Mouse (Mus musculus) testis, adult 2 months (tissue): ENCODE measurements at regions not wholly inside any gene's neighbourhood (a gene's known extent, or its start where the extent isn't known, plus 50 kb on each side); places are given as distances from the start of the nearest gene placed in this dataset.

Experiments
- H3K27ac ChIP-seq: fragments of 200-500 bp; 2 replicates; pipeline ENCODE4 v1.5.1; 2012; ENCODE audit warnings: low read depth, low read length; ENCODE audit not compliant: control insufficient read depth, insufficient read depth
- H3K27me3 ChIP-seq: fragments of 200-500 bp; 2 replicates; pipeline ENCODE4 v1.6.1; 2012; ENCODE audit warnings: mild to moderate bottlenecking, low read length, moderate library complexity; ENCODE audit not compliant: control insufficient read depth, insufficient read depth
- H3K36me3 ChIP-seq: fragments of 200-500 bp; 2 replicates; pipeline ENCODE4 v1.6.1; 2012; ENCODE audit warnings: mild to moderate bottlenecking, low read length; ENCODE audit not compliant: control insufficient read depth, insufficient read depth
- H3K4me1 ChIP-seq: fragments of 200-500 bp; 2 replicates; pipeline ENCODE4 v1.6.1; 2012; ENCODE audit warnings: low read length; ENCODE audit not compliant: control insufficient read depth, insufficient read depth
- H3K4me3 ChIP-seq: fragments of 200-500 bp; 2 replicates; pipeline ENCODE4 v1.5.1; 2012; ENCODE audit warnings: low read depth, mild to moderate bottlenecking, low read length, moderate library complexity, mixed read lengths; ENCODE audit not compliant: control insufficient read depth
- CTCF ChIP-seq: fragments of 200-500 bp; IDR thresholded peaks from 2 replicates; pipeline ENCODE4 v1.5.1; 2012; ENCODE audit warnings: low read depth, mild to moderate bottlenecking, inconsistent platforms, low read length, moderate library complexity; ENCODE audit not compliant: control insufficient read depth, insufficient read depth, insufficient replicate concordance
- POLR2A ChIP-seq: fragments of 200-500 bp; IDR thresholded peaks from 2 replicates; pipeline ENCODE4 v1.6.1; 2012; ENCODE audit warnings: low read depth, mild to moderate bottlenecking, inconsistent platforms, low read length, moderate library complexity; ENCODE audit not compliant: control insufficient read depth

DNA sequence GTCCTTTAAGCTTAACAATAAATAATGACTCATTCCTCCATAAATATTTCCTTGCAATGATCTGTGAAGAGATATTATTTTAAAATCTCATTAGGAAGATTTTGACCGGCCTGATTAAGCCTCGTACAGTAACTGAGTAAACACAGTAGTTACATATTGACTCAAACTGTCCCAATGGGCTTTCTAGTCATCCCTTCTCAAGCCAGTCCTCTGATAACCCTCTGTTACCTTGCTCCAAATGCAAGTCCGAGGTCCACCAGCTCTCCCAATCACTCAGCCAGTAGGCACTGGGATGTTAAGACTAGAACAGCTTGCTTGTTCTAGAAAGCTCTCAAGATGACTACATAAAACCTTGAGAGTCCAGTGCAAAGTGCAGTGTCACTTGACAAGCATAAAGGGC is 160.6 kb downstream of the Pdcd6ip start:
- no peak for TF ChIP-seq CTCF
- TF ChIP-seq POLR2A: no peak
- no peak overlapping the region for H3K27ac ChIP-seq
- no peaks in the 10 kb centered on the region for H3K27me3 ChIP-seq
- H3K36me3 ChIP-seq: no peaks in the 10 kb centered on the region
- no peak overlapping the region for H3K4me3 ChIP-seq
- peaks cover 3% of the 10 kb centered on the region; the same call in 1 of the 2 replicates for H3K4me1 ChIP-seq

DNA sequence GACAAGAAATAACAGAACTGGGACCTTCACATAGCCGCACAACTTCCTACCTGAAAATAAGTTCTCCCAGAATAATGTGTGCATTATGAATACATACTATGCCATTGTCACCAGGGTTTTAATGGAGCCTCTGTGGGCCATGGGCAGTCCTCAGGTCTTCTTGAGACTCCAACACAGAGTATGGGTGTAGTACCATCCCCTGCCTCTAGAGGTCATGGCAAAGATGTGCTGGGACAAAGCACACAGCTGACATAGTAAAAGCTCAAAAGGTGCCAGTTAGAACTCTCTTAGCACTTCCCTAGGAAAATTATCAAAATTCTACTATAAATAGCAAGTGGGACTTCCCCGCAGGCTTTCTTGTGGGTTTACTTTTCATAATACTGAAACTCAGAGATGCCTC is 179.5 kb downstream of the Pdcd6ip start:
- H3K27me3 ChIP-seq: no peaks in the 10 kb centered on the region
- no peak for TF ChIP-seq POLR2A
- TF ChIP-seq CTCF: peak; percentile 30; the same call in 1 of the 2 replicates
- no peak overlapping the region for H3K27ac ChIP-seq
- no peak overlapping the region for H3K4me3 ChIP-seq
- H3K36me3 ChIP-seq: no peaks in the 10 kb centered on the region
- no peaks in the 10 kb centered on the region for H3K4me1 ChIP-seq

DNA sequence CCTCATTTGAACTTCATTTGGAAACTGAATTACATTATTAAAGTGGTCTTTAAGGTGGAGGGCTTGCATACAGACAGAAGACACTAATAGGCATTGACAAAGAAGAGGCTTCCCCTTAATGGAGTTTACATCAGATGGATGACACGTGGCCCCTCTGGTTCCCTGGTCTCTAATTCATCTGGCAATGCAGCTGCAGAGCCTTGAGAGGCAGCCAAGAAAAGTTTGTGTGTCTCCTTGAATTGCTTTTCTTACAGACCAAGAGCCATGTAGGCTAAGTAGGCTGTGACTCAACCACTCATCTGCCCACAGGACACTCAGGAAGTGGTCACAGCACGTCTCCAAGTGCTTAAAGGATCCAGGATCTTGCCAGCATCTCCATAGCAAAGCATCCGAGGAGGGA is 183.8 kb downstream of the Pdcd6ip start:
- H3K27ac ChIP-seq: no peak overlapping the region
- no peaks in the 10 kb centered on the region for H3K36me3 ChIP-seq
- no peaks in the 10 kb centered on the region for H3K27me3 ChIP-seq
- no peaks in the 10 kb centered on the region; the same call in 1 of the 2 replicates for H3K4me1 ChIP-seq
- no peak overlapping the region for H3K4me3 ChIP-seq
- TF ChIP-seq POLR2A (no peak), CTCF (no peak)

DNA sequence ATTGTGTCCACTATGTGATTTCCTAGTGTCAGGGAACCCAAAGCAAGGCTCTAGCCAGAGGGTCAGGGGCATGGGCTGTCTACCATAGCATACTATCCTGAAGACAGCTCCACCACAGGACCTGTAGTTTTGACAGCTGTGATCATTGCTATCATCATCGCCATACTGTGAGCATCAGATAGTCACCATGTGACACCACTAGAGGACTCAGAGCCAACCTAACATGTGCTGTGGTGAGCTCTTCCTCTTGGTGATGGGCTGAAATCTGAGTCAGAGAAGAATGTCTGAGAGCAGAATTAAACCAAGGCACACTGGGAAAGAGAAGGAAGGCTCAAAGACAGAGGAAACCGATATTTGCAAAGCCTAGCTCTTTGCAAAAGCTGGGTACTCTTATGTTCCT is 184.9 kb downstream of the Pdcd6ip start:
- TF ChIP-seq CTCF: no peak
- no peak for TF ChIP-seq POLR2A
- H3K4me1 ChIP-seq: no peaks in the 10 kb centered on the region; the same call in 1 of the 2 replicates

DNA sequence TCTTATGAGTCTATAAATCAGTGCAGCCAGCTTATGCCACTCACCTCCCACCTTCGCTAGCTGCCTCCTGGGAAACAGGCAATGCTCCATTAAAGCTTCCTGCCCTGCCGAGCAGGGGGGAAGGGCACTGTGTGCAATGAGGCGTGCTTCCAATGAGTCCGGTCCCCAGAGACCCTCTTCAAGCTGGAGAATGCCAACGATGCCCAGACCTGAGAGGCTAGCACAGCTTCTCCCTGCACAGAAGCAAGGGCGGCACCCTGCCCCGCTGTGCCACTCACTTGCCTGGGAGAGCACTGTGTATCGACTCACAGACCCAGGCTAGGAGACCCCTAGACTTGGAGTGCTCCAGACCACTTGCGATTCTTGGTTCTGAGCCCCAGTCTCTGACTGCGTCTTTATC is 188.3 kb downstream of the Pdcd6ip start:
- H3K36me3 ChIP-seq: no peaks in the 10 kb centered on the region
- H3K27ac ChIP-seq: no peak overlapping the region
- H3K4me1 ChIP-seq: no peaks in the 10 kb centered on the region; the same call in 1 of the 2 replicates
- no peak overlapping the region for H3K4me3 ChIP-seq
- TF ChIP-seq CTCF (no peak), POLR2A (no peak)
- H3K27me3 ChIP-seq: no peaks in the 10 kb centered on the region

More for the DNA sequence above, 184.9 kb downstream of the Pdcd6ip start:
- no peaks in the 10 kb centered on the region for H3K36me3 ChIP-seq
- no peaks in the 10 kb centered on the region for H3K27me3 ChIP-seq
- H3K27ac ChIP-seq: no peak overlapping the region
- H3K4me3 ChIP-seq: no peak overlapping the region

DNA sequence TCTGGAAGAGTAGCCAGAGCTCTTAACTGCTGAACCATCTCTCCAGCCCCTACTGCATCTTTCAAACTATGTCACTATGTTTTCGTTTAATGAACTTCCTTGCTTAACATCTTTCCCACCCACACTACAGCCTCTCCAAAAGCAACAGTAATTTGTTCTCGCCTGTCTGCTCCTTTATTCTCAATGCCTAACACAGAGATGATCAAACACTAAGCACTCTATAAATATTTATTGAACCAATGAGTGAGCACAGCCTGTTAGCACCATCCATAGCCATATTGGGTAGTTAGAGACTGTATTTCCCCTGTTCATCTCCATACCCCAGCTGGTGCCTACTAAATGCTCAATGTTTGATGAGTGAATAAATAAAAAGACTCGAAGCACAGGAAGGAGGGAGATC is 189.6 kb downstream of the Pdcd6ip start:
- Histone ChIP-seq H3K27ac (no peak overlapping the region), H3K36me3 (no peaks in the 10 kb centered on the region), H3K4me3 (no peak overlapping the region), H3K27me3 (no peaks in the 10 kb centered on the region), H3K4me1 (no peaks in the 10 kb centered on the region; the same call in 1 of the 2 replicates)
- TF ChIP-seq POLR2A (no peak), CTCF (no peak)

DNA sequence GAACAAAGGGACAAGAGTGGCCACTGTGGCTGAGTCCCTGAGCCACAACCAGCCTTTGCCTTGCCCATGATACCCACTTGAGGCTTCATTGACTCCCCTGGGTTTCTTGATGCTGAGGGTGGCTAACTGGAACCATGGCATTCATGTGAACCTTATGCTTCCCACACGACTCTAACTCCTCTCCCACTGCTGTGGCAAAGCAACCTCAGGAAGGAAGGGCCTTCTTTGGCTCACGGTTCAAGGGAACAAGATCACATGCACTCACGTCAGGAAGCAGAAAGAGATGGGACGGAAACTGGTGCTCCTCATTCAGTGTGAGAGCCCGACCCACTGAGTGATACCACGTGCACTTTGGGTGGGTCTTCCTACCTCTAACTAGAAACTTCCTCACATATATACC is 190.3 kb downstream of the Pdcd6ip start:
- TF ChIP-seq POLR2A (no peak), CTCF (no peak)
- Histone ChIP-seq H3K27me3 (no peaks in the 10 kb centered on the region), H3K36me3 (no peaks in the 10 kb centered on the region), H3K4me1 (no peaks in the 10 kb centered on the region; the same call in 1 of the 2 replicates), H3K4me3 (no peak overlapping the region), H3K27ac (no peak overlapping the region)

DNA sequence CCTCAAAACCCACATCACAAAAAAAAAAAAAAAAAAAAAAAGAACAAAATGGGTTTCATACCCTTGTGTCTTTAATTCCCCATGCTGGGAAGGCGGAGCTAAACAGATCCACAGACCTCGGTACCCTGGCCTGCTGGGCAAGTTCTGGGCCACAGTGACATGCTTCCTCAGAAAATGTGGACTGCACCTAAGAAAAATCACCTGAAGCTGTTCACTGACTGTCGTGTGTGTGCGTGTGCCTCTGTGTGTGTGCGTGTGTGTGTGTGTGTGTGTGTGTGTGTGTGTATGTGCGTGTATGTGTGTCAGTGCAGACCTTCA is 192.4 kb downstream of the Pdcd6ip start:
- no peaks in the 10 kb centered on the region for H3K36me3 ChIP-seq
- H3K27ac ChIP-seq: no peak overlapping the region
- H3K4me3 ChIP-seq: no peak overlapping the region
- H3K27me3 ChIP-seq: no peaks in the 10 kb centered on the region
- TF ChIP-seq POLR2A (no peak), CTCF (no peak)
- H3K4me1 ChIP-seq: no peaks in the 10 kb centered on the region; the same call in 1 of the 2 replicates
